Mouse (Mus musculus) frontal cortex, postnatal 14 days (tissue): ENCODE measurements around the gene Kpna4.
"Not testable (repeated sequence)": the region's sequence is repeated elsewhere in the genome, so short reads cannot be mapped to it uniquely, and the experiment has no call there.

Experiments used
- DNase-seq, 2 experiments: peaks; one replicate each; pipeline ENCODE4 v3.0.0; 2022; ENCODE audit warnings: low spot score in 2 of 2

The Kpna4 gene

GRCm38 (mm10) chr3:69109079-69109478 is 17.8 kb downstream of the Kpna4 start:
- no peak for DNase-seq

DNA sequence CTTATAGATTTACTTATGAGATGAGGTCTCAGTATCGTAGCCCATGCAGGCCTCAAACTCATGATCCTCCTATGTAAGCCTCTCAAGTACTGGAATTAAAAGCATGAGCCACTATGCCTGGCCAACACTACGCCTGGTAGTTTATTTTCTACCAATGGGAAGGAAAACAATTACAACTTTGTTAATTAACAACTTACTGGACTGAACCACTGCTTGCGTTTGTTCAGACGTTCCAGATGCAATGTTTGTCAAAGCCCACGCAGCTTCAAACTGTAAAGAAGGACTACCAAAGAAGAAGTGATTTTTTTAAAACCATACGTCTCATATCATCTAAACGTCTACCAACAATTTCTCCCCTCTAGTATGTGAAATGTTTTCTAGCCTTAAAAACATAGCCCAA is 32.5 kb downstream of the Kpna4 start:
- DNase-seq: no peak

DNA sequence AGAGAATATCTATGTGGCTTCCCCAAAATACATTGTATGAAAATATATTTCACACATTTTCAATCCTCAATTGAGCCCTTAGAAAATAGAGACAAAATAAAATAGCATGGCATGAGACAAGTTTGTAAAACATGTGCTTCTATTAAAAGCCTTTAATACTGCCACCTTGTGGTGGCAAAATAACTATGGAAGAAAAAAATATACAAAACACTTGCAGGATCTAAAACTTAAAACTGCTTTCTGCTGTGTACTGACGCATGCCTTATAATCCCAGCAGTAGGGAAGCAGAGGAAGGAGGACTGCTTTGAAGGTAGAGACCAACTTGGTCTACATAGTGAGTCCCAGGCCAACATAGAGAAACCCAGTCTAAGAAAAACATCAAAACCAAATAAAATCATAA is 62.9 kb downstream of the Kpna4 start:
- no peak for DNase-seq

DNA sequence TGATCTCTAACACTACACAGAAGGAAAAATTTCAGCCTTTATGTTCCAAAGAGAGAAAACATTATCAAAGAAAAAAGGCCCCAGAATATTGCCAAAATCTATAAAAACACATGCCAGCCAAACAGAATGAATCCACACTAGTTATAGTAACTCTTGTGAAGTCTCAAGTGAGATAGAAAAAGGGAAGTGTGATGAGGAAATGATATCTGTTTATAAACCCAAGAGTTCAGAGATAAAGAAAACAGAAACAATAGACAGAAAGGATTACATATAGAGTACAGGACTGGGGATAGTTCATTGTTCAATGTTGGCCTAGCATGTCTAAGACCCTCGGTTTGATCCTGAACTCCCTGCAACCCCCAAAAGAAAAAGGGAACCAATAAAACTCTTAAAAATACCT is 64.1 kb downstream of the Kpna4 start:
- DNase-seq: no peak

GRCm38 (mm10) chr3:69060672-69061071 is 66.2 kb downstream of the Kpna4 start:
- no peak for DNase-seq

DNA sequence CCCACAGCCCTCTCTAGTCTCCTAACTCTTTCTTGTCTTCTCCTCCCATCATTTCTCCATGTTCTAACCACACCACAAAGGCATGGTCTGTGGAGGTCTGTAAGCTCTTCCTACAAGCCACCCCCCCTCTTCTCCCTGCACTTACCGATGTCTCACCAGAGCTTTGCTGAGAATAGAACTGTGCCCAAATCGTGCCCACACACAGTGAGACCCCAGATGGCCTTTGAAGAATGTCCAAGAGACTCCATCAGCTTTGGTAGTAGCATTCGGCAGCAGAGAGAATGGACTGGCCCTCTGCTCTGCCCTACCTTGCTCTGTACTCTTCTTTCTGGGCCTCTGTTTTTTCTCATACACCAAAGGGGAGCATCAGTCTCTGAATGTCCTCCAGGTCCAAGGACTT is 71.0 kb downstream of the Kpna4 start:
- DNase-seq: no peak

DNA sequence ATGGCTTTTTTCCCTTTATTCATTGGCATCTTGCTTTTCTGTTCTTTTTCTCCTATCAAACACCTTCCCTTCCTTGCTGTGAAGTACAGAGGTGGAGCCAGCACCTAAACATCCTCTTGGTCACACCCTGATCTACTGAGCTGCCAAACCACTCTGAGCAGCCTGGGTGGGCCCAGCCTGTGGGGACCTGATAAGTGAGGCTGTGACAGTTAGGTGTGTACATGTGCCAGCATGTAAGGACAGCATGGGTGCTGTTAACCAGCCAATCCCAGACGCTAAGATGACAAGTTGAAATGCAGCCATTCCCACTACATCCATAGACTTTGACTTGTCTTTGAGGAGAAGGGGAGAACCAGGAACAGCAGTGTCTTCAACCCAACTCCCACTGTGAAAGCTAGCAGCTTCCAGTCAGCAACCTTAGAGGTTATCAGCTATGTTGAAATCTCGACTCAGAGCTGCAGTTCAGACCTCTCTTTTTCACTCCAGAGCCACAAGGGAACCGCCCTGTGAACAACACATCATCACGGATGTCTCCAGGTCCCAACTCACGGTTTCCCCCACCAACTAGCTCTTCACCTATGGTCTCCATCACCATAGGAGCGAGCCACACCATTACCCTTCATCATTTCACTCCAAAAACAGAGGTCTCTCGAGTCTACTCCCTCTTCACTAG is 72.0 kb downstream of the Kpna4 start:
- DNase-seq: no peak

GRCm38 (mm10) chr3:69051894-69052293 is 75.0 kb downstream of the Kpna4 start:
- no peak for DNase-seq

DNA sequence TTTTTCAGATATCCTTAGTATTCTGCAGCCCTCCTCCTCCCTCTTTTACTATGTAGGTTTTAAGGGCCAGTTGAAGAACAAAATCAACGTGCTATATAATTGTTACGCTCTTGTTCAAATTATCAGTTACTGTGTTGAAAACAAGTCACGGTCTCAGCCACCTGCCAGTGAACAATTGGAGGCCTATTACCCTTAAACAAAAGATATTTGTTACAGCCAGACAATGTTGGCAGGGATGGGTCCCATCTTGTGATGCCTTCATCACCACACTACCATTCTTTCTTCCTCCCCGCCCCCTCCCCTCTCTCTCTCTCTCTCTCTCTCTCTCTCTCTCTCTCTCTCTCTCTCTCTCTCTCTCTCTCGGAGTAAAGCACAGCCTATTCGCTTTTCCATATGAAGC is 77.9 kb downstream of the Kpna4 start:
- no peak for DNase-seq

- no peak for DNase-seq
These were observed 79.2 kb downstream of the Kpna4 start for GRCm38 (mm10) chr3:69047684-69048083.

DNA sequence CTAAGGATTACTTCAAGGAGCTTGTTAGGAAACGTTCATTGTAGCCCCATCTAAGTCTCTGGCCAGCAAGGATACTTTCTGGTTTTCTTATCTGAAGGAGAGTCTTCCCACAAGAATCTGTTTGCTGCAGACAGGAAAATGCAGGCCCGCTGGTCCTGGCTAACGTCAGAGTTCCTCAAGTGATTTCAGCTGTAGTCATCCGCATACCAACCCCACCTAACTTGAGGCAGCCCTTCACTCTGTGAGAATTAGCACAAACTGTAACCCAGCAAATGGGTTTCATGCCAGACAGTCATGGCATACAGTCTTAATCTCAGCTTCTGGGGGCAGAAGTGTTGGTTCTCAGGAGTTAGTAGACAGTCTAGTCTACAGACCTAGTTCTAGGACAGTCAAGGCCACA is 80.4 kb downstream of the Kpna4 start:
- DNase-seq: no peak

DNA sequence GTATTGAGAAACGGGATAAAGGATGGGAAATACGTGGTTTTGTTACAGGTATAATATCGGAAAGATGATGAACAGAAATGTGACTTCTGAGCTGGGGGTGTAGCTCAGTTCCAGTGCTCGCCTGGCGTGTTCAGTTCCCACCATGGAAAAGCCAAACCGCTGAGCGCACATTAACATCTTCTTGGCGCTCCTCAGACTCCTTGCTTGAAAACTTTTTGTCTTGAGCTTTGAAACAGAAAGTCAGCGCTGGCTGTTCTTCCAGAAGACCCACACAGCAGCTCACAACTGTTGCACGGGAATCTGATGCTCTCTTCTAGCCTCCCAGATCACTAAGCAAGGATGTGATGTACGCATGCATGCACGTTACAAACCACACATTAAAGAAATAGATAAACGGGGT is 81.2 kb downstream of the Kpna4 start:
- DNase-seq: no peak

GRCm38 (mm10) chr3:69045400-69045703 is 81.6 kb downstream of the Kpna4 start:
- DNase-seq: no peak

- peak; percentile 74 to 79 for DNase-seq
These were observed 82.1 kb downstream of the Kpna4 start, which contains the start of gene Trim59 for GRCm38 (mm10) chr3:69044645-69045399. Gene Trim59 (minus strand): TSS chr3:69044755.

DNA sequence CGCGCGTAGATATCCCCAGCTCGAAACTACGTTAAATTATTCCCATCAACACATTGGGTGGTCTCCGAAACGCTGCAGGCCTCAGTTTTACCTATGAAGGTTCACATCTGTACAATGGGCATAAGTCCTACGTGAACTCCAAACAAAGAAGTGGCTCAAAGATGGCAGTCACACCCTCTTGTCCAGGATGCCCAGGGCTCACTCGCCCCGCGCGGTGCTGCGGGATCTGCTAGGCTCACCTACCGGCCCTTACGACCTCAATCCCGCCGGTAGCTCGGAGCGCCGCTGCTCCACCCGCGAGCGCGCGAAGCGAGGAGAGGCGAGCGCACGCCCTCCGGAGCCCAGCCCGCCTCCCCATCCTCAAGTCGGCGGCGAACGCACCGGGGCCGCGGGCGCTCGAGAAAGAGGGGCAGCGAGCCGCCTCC is 82.7 kb downstream of the Kpna4 start:
- no peak for DNase-seq

DNA sequence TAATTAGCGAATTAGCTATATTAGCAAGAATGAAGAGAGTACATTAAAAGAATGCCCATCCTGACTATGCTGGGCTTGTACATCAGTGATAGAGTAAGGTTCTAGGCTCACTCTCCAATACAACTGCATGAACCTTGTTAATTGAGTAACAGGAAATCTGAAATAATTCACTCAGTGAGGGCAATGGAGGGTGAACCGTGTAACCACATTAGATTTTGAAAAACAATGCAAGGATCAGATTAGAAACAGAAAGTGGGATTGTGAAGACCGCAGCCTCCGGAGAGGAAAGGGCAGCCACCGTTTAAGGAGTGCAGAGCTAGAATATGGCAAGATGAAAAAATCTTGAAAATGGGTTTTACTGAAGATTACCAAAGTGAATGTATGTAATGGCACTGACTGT is 85.6 kb downstream of the Kpna4 start:
- DNase-seq: no peak

GRCm38 (mm10) chr3:69040105-69040504 is 86.8 kb downstream of the Kpna4 start:
- DNase-seq: no peak

DNA sequence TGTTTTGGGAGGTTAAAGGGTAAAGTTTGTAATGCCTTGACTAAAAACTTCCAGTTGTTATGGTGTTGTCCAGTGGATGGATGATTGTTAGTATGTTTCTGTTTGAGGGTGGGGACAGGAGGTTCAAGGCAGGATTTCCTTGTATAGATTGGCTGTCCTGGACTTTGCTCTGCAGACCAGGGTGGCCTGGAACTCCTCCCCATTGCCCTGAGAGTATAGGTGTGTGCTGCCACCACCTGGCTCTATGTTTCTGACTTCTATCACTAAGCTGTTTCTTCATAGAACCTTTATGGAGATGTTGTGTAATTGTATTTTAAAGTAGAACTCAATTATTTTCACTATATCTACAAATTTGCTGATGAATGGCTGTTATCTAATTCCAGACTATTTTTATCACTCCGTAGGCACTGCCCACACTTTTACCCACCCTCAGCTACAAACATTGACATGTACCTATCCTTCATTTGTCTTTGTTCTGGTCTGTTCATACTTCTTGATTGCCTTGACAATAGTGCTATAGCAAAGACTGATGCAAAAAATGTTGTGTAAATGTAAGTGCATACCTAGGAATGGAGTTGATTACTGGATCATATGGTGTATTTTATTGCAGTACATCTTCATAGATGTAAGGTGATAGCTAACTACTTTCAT is 100.7 kb downstream of the Kpna4 start:
- no peak for DNase-seq

DNA sequence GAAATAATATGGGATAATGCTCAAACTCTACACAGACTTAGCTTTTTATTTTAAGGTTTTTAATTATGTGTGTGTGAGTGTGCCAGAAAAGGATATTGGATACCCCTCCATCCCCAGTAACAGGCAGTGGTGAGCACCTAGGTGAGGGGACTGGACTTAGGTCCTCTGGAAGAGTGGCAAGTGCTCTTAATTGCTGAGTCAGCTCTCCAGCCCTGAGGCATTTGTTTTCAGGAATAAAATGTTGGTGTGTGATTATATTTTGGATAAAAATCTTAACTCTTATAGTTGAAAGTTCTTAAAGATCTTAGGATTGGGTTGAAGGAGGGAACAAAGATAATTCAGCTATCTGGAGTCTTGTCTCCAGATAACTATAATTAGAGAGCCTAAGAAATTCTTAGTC is 106.1 kb downstream of the Kpna4 start:
- no peak for DNase-seq

GRCm38 (mm10) chr3:69020285-69020684 is 106.6 kb downstream of the Kpna4 start:
- DNase-seq: no peak

- not testable (repeated sequence) for DNase-seq
These were observed 108.3 kb downstream of the Kpna4 start for GRCm38 (mm10) chr3:69018635-69019034.

GRCm38 (mm10) chr3:69017181-69017580 is 109.7 kb downstream of the Kpna4 start:
- DNase-seq: no peak
